Mouse (Mus musculus) heart, embryonic 16.5 days (tissue): Measurements from ENCODE around the gene Rnf8. TPM values are rescaled to one million over a fixed set of nuclear protein-coding genes. Genes with fewer than 3 reads are reported as not detected.

ENCODE experiments used
- ATAC-seq: fragments of 200-750 bp; cut with Nextera tagmentation; replicated peaks from 2 replicates; pipeline ENCODE4 v1.8.0; 2017; ENCODE audit warnings: moderate number of reproducible peaks; ENCODE audit not compliant: insufficient read depth, low FRiP score; ENCODE audit errors: extremely low read depth
- H3K27ac ChIP-seq: fragments of 300-500 bp; sonication (generic); 2 replicates; pipeline ENCODE4 v1.5.1; 2014; ENCODE audit warnings: mild to moderate bottlenecking, low read length, control low read depth, moderate library complexity
- H3K27me3 ChIP-seq: fragments of 300-500 bp; sonication (generic); 2 replicates; pipeline ENCODE4 v1.6.1; 2014; ENCODE audit warnings: low read length, mixed read lengths; ENCODE audit not compliant: control insufficient read depth, insufficient read depth
- H3K36me3 ChIP-seq: fragments of 300-500 bp; sonication (generic); 2 replicates; pipeline ENCODE4 v1.6.1; 2014; ENCODE audit not compliant: control insufficient read depth, insufficient read depth
- H3K4me1 ChIP-seq: fragments of 300-500 bp; sonication (generic); 2 replicates; pipeline ENCODE4 v1.6.1; 2014; ENCODE audit warnings: low read length, mixed read lengths; ENCODE audit not compliant: control insufficient read depth, insufficient read depth
- H3K4me2 ChIP-seq: fragments of 300-500 bp; sonication (generic); 2 replicates; pipeline ENCODE4 v1.6.1; 2014; ENCODE audit warnings: low read depth, mild to moderate bottlenecking, control low read depth, low read length
- H3K4me3 ChIP-seq: fragments of 300-500 bp; sonication (generic); 2 replicates; pipeline ENCODE4 v1.5.1; 2014; ENCODE audit warnings: mild to moderate bottlenecking, control low read depth, low read length
- H3K9ac ChIP-seq: fragments of 300-500 bp; sonication (generic); 2 replicates; pipeline ENCODE4 v1.6.1; 2014; ENCODE audit warnings: low read length, control low read depth
- H3K9me3 ChIP-seq: fragments of 300-500 bp; sonication (generic); replicated peaks from 2 replicates; pipeline ENCODE4 v1.6.1; 2016; ENCODE audit warnings: low read length; ENCODE audit not compliant: control insufficient read depth
- WGBS: fragments of 180-500 bp; shearing (Covaris S2); extraction: QIAGEN DNeasy Blood & Tissue Kit; methylation state at CpG from one replicate; pipeline ENCODE4 v1.1.7; 2014; 5-methylcytosine and 5-hydroxymethylcytosine counted together
- polyA plus RNA-seq: library from polyadenylated mRNA; unstranded; fragments of >200 nt; fragmentation: Nextera tagmentation; extraction: Ambion mirVana; gene quantifications from 2 replicates; pipeline ENCODE4 v1.2.1, GENCODE M21; 2015

The Rnf8 gene
- polyA plus RNA-seq, 1 experiment from 2014 or later: 60.0 TPM

DNA sequence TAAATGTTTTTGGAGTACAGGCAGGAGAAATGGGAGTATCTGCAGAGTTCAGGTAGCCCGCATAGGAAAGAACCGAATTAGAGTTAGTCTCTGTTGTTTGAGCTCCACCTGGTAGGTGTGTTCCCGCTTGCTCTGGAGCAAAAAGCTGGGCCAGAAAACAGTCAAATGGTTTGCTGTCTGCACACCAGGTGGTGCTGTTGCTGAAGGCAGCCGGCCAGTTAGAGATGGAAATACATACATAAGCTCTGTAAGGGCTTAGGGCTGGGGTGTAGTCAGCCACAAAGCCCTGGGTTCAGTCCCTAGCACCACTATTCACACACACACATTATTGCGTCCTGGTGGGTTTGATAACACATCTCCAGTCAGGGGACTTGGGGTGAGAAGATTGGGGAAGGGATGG lies 21.5 kb downstream of the Rnf8 start:
- Histone ChIP-seq H3K9ac (no peak overlapping the region), H3K36me3 (peaks cover 35% of the 10 kb centered on the region), H3K27ac (no peak overlapping the region), H3K9me3 (no peaks in the 10 kb centered on the region), H3K4me3 (no peak overlapping the region), H3K27me3 (no peaks in the 10 kb centered on the region), H3K4me2 (no peak overlapping the region), H3K4me1 (peaks cover 9% of the 10 kb centered on the region)
- WGBS: 66% methylated on average over 5 of the region's 5 CpGs
- ATAC-seq: no peak

DNA sequence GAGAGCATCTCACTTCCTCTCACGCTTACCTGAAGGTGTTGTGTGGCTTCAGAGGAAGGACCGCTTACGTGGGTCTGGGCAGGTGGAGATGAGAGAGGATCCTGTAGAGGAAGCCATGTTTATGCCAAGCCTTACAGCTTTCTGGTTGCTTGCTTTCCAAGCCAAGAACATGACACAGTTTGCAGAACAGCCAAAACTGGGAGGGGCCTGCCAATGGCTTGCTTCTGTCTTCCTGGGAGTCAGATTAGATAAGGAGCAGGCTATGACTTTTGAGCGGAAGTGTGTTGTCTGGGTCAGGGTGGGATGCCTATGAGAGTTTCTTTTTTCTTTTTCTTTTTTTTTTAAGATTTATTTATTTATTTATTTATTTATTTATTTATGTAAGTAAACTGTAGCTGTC lies 22.8 kb downstream of the Rnf8 start:
- H3K27ac ChIP-seq: no peak overlapping the region
- WGBS: 78% methylated on average over 4 of the region's 4 CpGs
- H3K9me3 ChIP-seq: no peaks in the 10 kb centered on the region
- peaks cover 9% of the 10 kb centered on the region for H3K4me1 ChIP-seq
- H3K27me3 ChIP-seq: no peaks in the 10 kb centered on the region
- no peak for ATAC-seq
- H3K9ac ChIP-seq: no peak overlapping the region
- peaks cover 32% of the 10 kb centered on the region for H3K36me3 ChIP-seq
- H3K4me3 ChIP-seq: no peak overlapping the region
- no peak overlapping the region for H3K4me2 ChIP-seq

GRCm38 (mm10) chr17:29637895-29638294 lies 23.3 kb downstream of the Rnf8 start:
- Histone ChIP-seq H3K4me3 (no peak overlapping the region), H3K4me1 (peaks cover 9% of the 10 kb centered on the region), H3K36me3 (peaks cover 29% of the 10 kb centered on the region), H3K9me3 (no peaks in the 10 kb centered on the region), H3K27ac (no peak overlapping the region), H3K27me3 (no peaks in the 10 kb centered on the region), H3K4me2 (no peak overlapping the region), H3K9ac (no peak overlapping the region)
- WGBS: 64% methylated on average over 8 of the region's 8 CpGs
- ATAC-seq: no peak

DNA sequence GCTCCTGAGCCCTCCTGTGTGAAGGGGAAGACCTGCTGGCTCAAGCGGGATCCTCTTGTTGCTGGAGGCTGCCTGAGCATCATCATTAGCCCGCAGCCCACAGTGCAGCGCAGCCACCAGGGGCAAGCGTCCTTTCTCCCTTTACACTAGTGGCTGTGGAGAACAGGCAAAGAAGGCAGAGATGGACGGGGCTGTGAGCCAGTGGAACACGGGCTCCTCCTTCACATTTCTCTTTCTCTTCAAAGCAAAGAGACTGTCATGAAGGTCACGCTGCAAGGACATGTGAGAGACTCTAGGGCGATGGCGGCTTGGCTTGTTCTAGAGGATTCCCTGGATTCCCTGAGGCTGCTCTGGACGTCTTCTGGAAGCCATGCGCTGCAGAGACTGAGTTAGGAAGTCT lies 26.4 kb downstream of the Rnf8 start:
- H3K4me1 ChIP-seq: peaks cover 17% of the 10 kb centered on the region
- H3K9me3 ChIP-seq: no peaks in the 10 kb centered on the region
- no peak overlapping the region for H3K27ac ChIP-seq
- H3K4me2 ChIP-seq: no peak overlapping the region
- no peak overlapping the region for H3K4me3 ChIP-seq
- 81% methylated on average over 11 of the region's 11 CpGs for WGBS
- no peaks in the 10 kb centered on the region for H3K27me3 ChIP-seq
- H3K36me3 ChIP-seq: peaks cover 16% of the 10 kb centered on the region
- no peak for ATAC-seq
- no peak overlapping the region for H3K9ac ChIP-seq

- no peaks in the 10 kb centered on the region for H3K27me3 ChIP-seq
- peaks cover 13% of the 10 kb centered on the region for H3K36me3 ChIP-seq
- ATAC-seq: no peak
- no peak overlapping the region for H3K4me2 ChIP-seq
- H3K27ac ChIP-seq: no peak overlapping the region
- 63% methylated on average over 3 of the region's 3 CpGs for WGBS
- H3K9ac ChIP-seq: no peak overlapping the region
- H3K4me3 ChIP-seq: no peak overlapping the region
- H3K9me3 ChIP-seq: no peaks in the 10 kb centered on the region
- peaks cover 14% of the 10 kb centered on the region for H3K4me1 ChIP-seq
These were observed 27.6 kb downstream of the Rnf8 start for GRCm38 (mm10) chr17:29642219-29642618.

DNA sequence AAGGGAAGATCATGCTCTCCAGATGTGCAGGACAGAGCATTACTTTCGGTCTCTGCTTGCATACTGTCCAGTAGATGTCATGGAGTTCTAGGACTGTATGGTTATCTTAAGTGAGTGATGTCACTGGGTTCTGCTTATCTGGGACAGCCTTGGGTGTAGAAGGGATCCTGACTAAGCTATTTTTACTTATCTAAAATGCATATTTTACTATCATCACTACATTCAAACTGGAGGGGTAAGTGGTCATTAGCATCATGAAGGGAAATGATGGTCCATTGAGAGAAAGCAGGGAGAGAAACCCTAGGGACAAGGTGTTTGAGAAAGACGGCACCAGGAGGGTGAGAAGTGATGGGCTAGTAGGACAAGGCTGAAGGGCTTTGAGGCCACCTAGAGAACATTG lies 43.7 kb downstream of the Rnf8 start:
- ATAC-seq: no peak
- WGBS: 28% methylated on average over 2 of the region's 2 CpGs
- no peak overlapping the region for H3K27ac ChIP-seq

GRCm38 (mm10) chr17:29660076-29660761 lies 45.6 kb downstream of the Rnf8 start, which contains the start of gene Cmtr1:
Gene Cmtr1, plus strand, starts transcription at chr17:29660595.
- Histone ChIP-seq H3K4me3 (peak within 1 kb of the TSS; percentile 98), H3K9me3 (no peaks in the 10 kb centered on the region), H3K4me1 (peaks cover 5% of the 10 kb centered on the region), H3K36me3 (peaks cover under 1% of the 10 kb centered on the region; the same call in 1 of the 2 replicates), H3K27me3 (no peaks in the 10 kb centered on the region), H3K9ac (peak within 1 kb of the TSS; percentile 98), H3K4me2 (peak within 1 kb of the TSS; percentile 81), H3K27ac (peak within 1 kb of the TSS; percentile 95)
- under 1% methylated on average over 41 of the region's 41 CpGs for WGBS
- ATAC-seq: peak; percentile 98

More for the DNA sequence above, 43.7 kb downstream of the Rnf8 start:
- H3K9ac ChIP-seq: no peak overlapping the region
- no peaks in the 10 kb centered on the region for H3K27me3 ChIP-seq
- H3K4me2 ChIP-seq: no peak overlapping the region
- no peak overlapping the region for H3K4me3 ChIP-seq
- H3K36me3 ChIP-seq: no peaks in the 10 kb centered on the region
- H3K9me3 ChIP-seq: no peaks in the 10 kb centered on the region
- peaks cover 5% of the 10 kb centered on the region for H3K4me1 ChIP-seq

DNA sequence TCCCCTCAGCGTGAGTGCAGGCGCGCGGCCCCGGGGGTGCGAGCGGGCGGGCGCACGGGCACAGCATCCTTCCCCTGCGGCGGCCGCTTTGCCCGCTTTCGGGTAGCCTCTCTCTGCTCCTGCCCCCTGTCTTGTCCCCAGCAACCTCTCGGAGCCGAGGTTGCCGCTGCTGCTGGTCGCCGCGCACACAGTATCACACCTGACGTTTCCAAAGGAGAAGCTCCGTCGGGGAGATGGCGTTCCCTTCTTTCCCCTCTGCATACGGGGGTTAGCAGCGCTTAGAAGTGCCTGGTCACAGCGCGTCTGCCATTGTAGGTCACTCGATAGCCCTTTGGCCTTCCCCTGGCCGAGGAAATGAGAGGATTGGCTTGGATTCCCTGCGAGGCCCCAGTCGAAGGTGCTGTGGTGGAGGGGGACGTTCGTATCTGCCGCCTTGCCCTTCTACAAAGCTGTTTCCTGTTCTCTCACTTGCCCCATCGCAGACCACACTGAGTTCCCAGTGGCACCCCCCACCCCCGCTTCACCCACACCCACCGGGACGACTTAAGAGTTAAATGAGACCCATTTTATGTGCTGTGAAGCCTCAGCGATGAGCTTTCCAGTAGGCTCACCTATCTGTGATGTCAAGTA lies 46.3 kb downstream of the Rnf8 start:
- ATAC-seq: peak; percentile 10

GRCm38 (mm10) chr17:29662145-29662544 lies 47.6 kb downstream of the Rnf8 start:
- ATAC-seq: no peak
- H3K27ac ChIP-seq: no peak overlapping the region
- peaks cover 2% of the 10 kb centered on the region; the same call in 1 of the 2 replicates for H3K36me3 ChIP-seq
- no peaks in the 10 kb centered on the region for H3K9me3 ChIP-seq
- peaks cover 5% of the 10 kb centered on the region for H3K4me1 ChIP-seq
- no peak overlapping the region for H3K9ac ChIP-seq
- no peak overlapping the region for H3K4me3 ChIP-seq
- 85% methylated on average over 6 of the region's 6 CpGs for WGBS
- H3K27me3 ChIP-seq: no peaks in the 10 kb centered on the region
- H3K4me2 ChIP-seq: no peak overlapping the region

More for the DNA sequence above, 46.3 kb downstream of the Rnf8 start:
- Histone ChIP-seq H3K27ac (peak overlapping the region; percentile 95), H3K27me3 (no peaks in the 10 kb centered on the region), H3K9me3 (no peaks in the 10 kb centered on the region), H3K9ac (peak overlapping the region; percentile 98), H3K4me1 (peaks cover 5% of the 10 kb centered on the region), H3K4me3 (peak overlapping the region; percentile 98), H3K4me2 (peak overlapping the region; percentile 81), H3K36me3 (peaks cover 2% of the 10 kb centered on the region; the same call in 1 of the 2 replicates)
- under 1% methylated on average over 41 of the region's 41 CpGs for WGBS
